Mouse (Mus musculus) cortical plate, adult 2 months (tissue): ENCODE measurements at regions not wholly inside any gene's neighbourhood (a gene's known extent, or its start where the extent isn't known, plus 50 kb on each side); places are given as distances from the start of the nearest gene placed in this dataset.

Source experiments
- H3K27ac ChIP-seq: fragments of 200-500 bp; 2 replicates; pipeline ENCODE4 v1.5.1; 2012; ENCODE audit warnings: low read length, control low read depth, inconsistent platforms; ENCODE audit not compliant: insufficient read depth
- H3K4me1 ChIP-seq: fragments of 200-500 bp; 2 replicates; pipeline ENCODE4 v1.6.1; 2011; ENCODE audit warnings: low read length; ENCODE audit not compliant: control insufficient read depth, insufficient read depth
- H3K4me3 ChIP-seq: fragments of 200-500 bp; 2 replicates; pipeline ENCODE4 v1.5.1; 2011; ENCODE audit warnings: mild to moderate bottlenecking, low read length, control low read depth; ENCODE audit not compliant: insufficient read depth
- CTCF ChIP-seq: fragments of 200-500 bp; IDR thresholded peaks from 2 replicates; pipeline ENCODE4 v1.5.1; 2011; ENCODE audit warnings: mild to moderate bottlenecking, control low read depth, low read length; ENCODE audit not compliant: insufficient read depth; ENCODE audit errors: extremely low read depth
- POLR2A ChIP-seq: fragments of 200-500 bp; IDR thresholded peaks from 2 replicates; pipeline ENCODE4 v1.6.1; 2011; ENCODE audit warnings: mild to moderate bottlenecking, low read length, control low read depth; ENCODE audit not compliant: insufficient read depth; ENCODE audit errors: extremely low read depth

GRCm38 (mm10) chr3:130962701-130963472 lies 147.4 kb upstream of the Lef1 start:
- Histone ChIP-seq H3K4me1 (no peaks in the 10 kb centered on the region), H3K27ac (no peak overlapping the region), H3K4me3 (no peak overlapping the region)
- no peak for TF ChIP-seq POLR2A
- TF ChIP-seq CTCF = no peak

GRCm38 (mm10) chr3:130962151-130962633 lies 148.1 kb upstream of the Lef1 start:
- TF ChIP-seq POLR2A = no peak
- no peak for TF ChIP-seq CTCF
- Histone ChIP-seq H3K27ac (no peak overlapping the region), H3K4me1 (no peaks in the 10 kb centered on the region), H3K4me3 (no peak overlapping the region)

- H3K27ac ChIP-seq = no peak overlapping the region
Measured at GRCm38 (mm10) chr3:130961704-130962103, 148.6 kb upstream of the Lef1 start.

GRCm38 (mm10) chr3:130955958-130956357 lies 154.3 kb upstream of the Lef1 start:
- Histone ChIP-seq H3K27ac (no peak overlapping the region), H3K4me1 (no peaks in the 10 kb centered on the region; the same call in 1 of the 2 replicates), H3K4me3 (no peak overlapping the region)
- TF ChIP-seq POLR2A (no peak), CTCF (no peak)

More at GRCm38 (mm10) chr3:130961704-130962103, 148.6 kb upstream of the Lef1 start:
- no peak for TF ChIP-seq CTCF
- TF ChIP-seq POLR2A = no peak
- Histone ChIP-seq H3K4me1 (no peaks in the 10 kb centered on the region), H3K4me3 (no peak overlapping the region)

- TF ChIP-seq POLR2A (no peak), CTCF (no peak)
- Histone ChIP-seq H3K27ac (no peak overlapping the region), H3K4me1 (no peaks in the 10 kb centered on the region; the same call in 1 of the 2 replicates), H3K4me3 (no peak overlapping the region)
Measured at GRCm38 (mm10) chr3:130951381-130951780, 158.9 kb upstream of the Lef1 start.

GRCm38 (mm10) chr3:130950872-130951271 lies 159.4 kb upstream of the Lef1 start:
- no peak overlapping the region for H3K27ac ChIP-seq
- H3K4me1 ChIP-seq = no peaks in the 10 kb centered on the region
- TF ChIP-seq POLR2A (no peak), CTCF (no peak)
- H3K4me3 ChIP-seq = no peak overlapping the region

GRCm38 (mm10) chr3:130947880-130948279 lies 162.4 kb upstream of the Lef1 start:
- Histone ChIP-seq H3K4me3 (no peak overlapping the region), H3K27ac (no peak overlapping the region), H3K4me1 (no peaks in the 10 kb centered on the region)
- no peak for TF ChIP-seq CTCF
- no peak for TF ChIP-seq POLR2A

- Histone ChIP-seq H3K4me3 (no peak overlapping the region), H3K27ac (no peak overlapping the region), H3K4me1 (no peaks in the 10 kb centered on the region)
- TF ChIP-seq CTCF = no peak
Measured at GRCm38 (mm10) chr3:130947277-130947606, 163.0 kb upstream of the Lef1 start.

GRCm38 (mm10) chr3:130946576-130947276 lies 163.5 kb upstream of the Lef1 start:
- TF ChIP-seq POLR2A = no peak
- TF ChIP-seq CTCF = no peak
- Histone ChIP-seq H3K27ac (no peak overlapping the region; the same call in 1 of the 2 replicates), H3K4me1 (no peaks in the 10 kb centered on the region), H3K4me3 (peak overlapping the region; percentile 37; the same call in 1 of the 2 replicates)

GRCm38 (mm10) chr3:130945861-130946449 lies 164.3 kb upstream of the Lef1 start:
- Histone ChIP-seq H3K27ac (peak overlapping the region; percentile 48; the same call in 1 of the 2 replicates), H3K4me1 (no peaks in the 10 kb centered on the region), H3K4me3 (peak overlapping the region; percentile 37)
- no peak for TF ChIP-seq POLR2A
- TF ChIP-seq CTCF = no peak
